Mouse (Mus musculus) Patski (cell line): ENCODE measurements around the gene Ergic1. TPM values are rescaled to one million over a fixed set of nuclear protein-coding genes. Genes with fewer than 3 reads are reported as not detected.

Experiments
- ATAC-seq: fragments of 100-300 bp; one replicate; pipeline ENCODE4 v1.8.0; 2021
- CTCF ChIA-PET: fragments of 350-600 bp; sonication (Branson Sonifier 250); formaldehyde crosslinking; loops from one replicate; lab custom pipeline; 2022; ENCODE audit warnings: inconsistent platforms; lab: Charles Lee
- POLR2A ChIA-PET: fragments of 350-600 bp; sonication (Branson Sonifier 250); formaldehyde crosslinking; loops from one replicate; lab custom pipeline; 2022; ENCODE audit warnings: antibody characterized with exemption, inconsistent platforms; lab: Charles Lee
- DNase-seq: peaks from one replicate; pipeline ENCODE4 v3.0.0-alpha.2; 2011; ENCODE audit warnings: low read depth, low spot score
- H3K27me3 ChIP-seq: fragments of 371-371 bp; one replicate; pipeline ENCODE4 v1.5.1; 2021
- CTCF ChIP-seq: fragments of 100-300 bp; IDR thresholded peaks from one replicate; pipeline ENCODE4 v1.5.1; 2021
- in situ Hi-C: fragments of 300-500 bp; cut with MboI; formaldehyde crosslinking; loops from 3 replicates; pipeline ENCODE4 v1.11.1; 2018; ENCODE audit warnings: low pct_unique_long_range_greater_than_20kb, mixed read lengths
- polyA plus RNA-seq: library from polyadenylated mRNA; unstranded; gene quantifications from one replicate; pipeline ENCODE4 v1.2.3, GENCODE M21; 2021

Ergic1 gene
- polyA plus RNA-seq, 1 experiment from 2014 or later, result 287 TPM

GRCm38 (mm10) chr17:26535251-26536136, 25.8 kb upstream of the Ergic1 start:
- in situ Hi-C loops, result no loop called here
- ChIA-PET CTCF (interaction anchor here (0.9 to 2.1 kb wide), 4 partner anchors 14 to 29 kb away, joined by 3 to 5 read pairs (median 4); no protein-coding TSS in a partner anchor), POLR2A (interaction anchor here (1.0 to 1.5 kb wide), 2 partner anchors 29 to 31 kb away, joined by 3 read pairs; no protein-coding TSS in a partner anchor)
- ATAC-seq (no peak), DNase-seq (no peak)
- H3K27me3 ChIP-seq, result no peaks in the 10 kb centered on the region
- TF ChIP-seq CTCF, result no peak

GRCm38 (mm10) chr17:26537722-26538471, 23.4 kb upstream of the Ergic1 start:
- in situ Hi-C loops, result no loop called here
- ATAC-seq (no peak), DNase-seq (no peak)
- ChIA-PET CTCF (interaction anchor here (0.9 to 1.6 kb wide), 2 partner anchors 9 to 85 kb away, joined by 3 to 4 read pairs; no protein-coding TSS in a partner anchor), POLR2A (no interaction called here)
- no peak for TF ChIP-seq CTCF
- H3K27me3 ChIP-seq, result no peaks in the 10 kb centered on the region

- in situ Hi-C loops, result loop anchor here (5.0 kb wide), 1 partner anchor 1818 kb away; the partner anchor contains the start of gene Ndufb10
- DNase-seq (no peak), ATAC-seq (no peak)
- no peaks in the 10 kb centered on the region for H3K27me3 ChIP-seq
- ChIA-PET CTCF (no interaction called here), POLR2A (no interaction called here)
- TF ChIP-seq CTCF, result no peak
Measured at GRCm38 (mm10) chr17:26540083-26540482, 21.2 kb upstream of the Ergic1 start.

- in situ Hi-C loops, result loop anchor here (5.0 kb wide), 1 partner anchor 1822 kb away; the partner anchor contains the start of gene Ndufb10
- POLR2A ChIA-PET, result no interaction called here
- CTCF ChIA-PET, result no interaction called here
- H3K27me3 ChIP-seq, result no peaks in the 10 kb centered on the region
- no peak for DNase-seq
- no peak for ATAC-seq
- TF ChIP-seq CTCF, result no peak
Measured at GRCm38 (mm10) chr17:26544319-26544963, 16.8 kb upstream of the Ergic1 start.

- in situ Hi-C loops, result no loop called here
- ChIA-PET POLR2A (no interaction called here), CTCF (no interaction called here)
- no peak for DNase-seq
- no peak for TF ChIP-seq CTCF
- no peaks in the 10 kb centered on the region for H3K27me3 ChIP-seq
- ATAC-seq, result no peak
Measured at GRCm38 (mm10) chr17:26547771-26548170, 13.5 kb upstream of the Ergic1 start.

- DNase-seq, result no peak
- no peak for TF ChIP-seq CTCF
- POLR2A ChIA-PET, result no interaction called here
- in situ Hi-C loops, result no loop called here
- ATAC-seq, result no peak
- no peaks in the 10 kb centered on the region for H3K27me3 ChIP-seq
- CTCF ChIA-PET, result no interaction called here
Measured at GRCm38 (mm10) chr17:26548566-26548965, 12.7 kb upstream of the Ergic1 start.

- DNase-seq (no peak), ATAC-seq (no peak)
- in situ Hi-C loops, result no loop called here
- ChIA-PET CTCF (interaction anchor here (0.7 to 1.2 kb wide), 2 partner anchors 11 to 40 kb away, joined by 3 to 4 read pairs; no protein-coding TSS in a partner anchor), POLR2A (interaction anchor here (0.9 kb wide), 1 partner anchor 13 kb away, joined by 3 read pairs; the partner anchor contains the start of gene Dusp1)
- H3K27me3 ChIP-seq, result no peaks in the 10 kb centered on the region
- no peak for TF ChIP-seq CTCF
Measured at GRCm38 (mm10) chr17:26549148-26549809, 12.0 kb upstream of the Ergic1 start.

- no peak for ATAC-seq
- no peaks in the 10 kb centered on the region for H3K27me3 ChIP-seq
- ChIA-PET CTCF (interaction anchor here (1.1 to 1.7 kb wide), 2 partner anchors 15 to 100 kb away, joined by 3 to 5 read pairs; no protein-coding TSS in a partner anchor), POLR2A (interaction anchor here (0.7 to 1.0 kb wide), 2 partner anchors 15 to 22 kb away, joined by 3 to 7 read pairs; no protein-coding TSS in a partner anchor)
- no peak for DNase-seq
- in situ Hi-C loops, result no loop called here
- no peak for TF ChIP-seq CTCF
Measured at GRCm38 (mm10) chr17:26551104-26551503, 10.2 kb upstream of the Ergic1 start.

- ATAC-seq (no peak), DNase-seq (no peak)
- TF ChIP-seq CTCF, result no peak
- ChIA-PET CTCF (interaction anchor here (1.1 kb wide), 1 partner anchor 10 kb away, joined by 3 read pairs; no protein-coding TSS in a partner anchor), POLR2A (no interaction called here)
- H3K27me3 ChIP-seq, result no peaks in the 10 kb centered on the region
- in situ Hi-C loops, result no loop called here
Measured at GRCm38 (mm10) chr17:26553033-26553432, 8.3 kb upstream of the Ergic1 start.
